In genomic region chr7:45494548-45494947, GRCm38 (mm10) we compare ENCODE assay signal across 23 mouse cellular contexts. TPM values are rescaled to one million over a fixed set of nuclear protein-coding genes. Genes with fewer than 3 reads are reported as not detected.
"Had no signal": no experiment of that assay in that cellular context is flagged by ENCODE, and none has a peak within 500 bp of the region (broad histone marks: within the 10 kb centered on the region; RNA-seq: fewer than 3 reads in every experiment).

No protein-coding gene starts in this region.

- H3K9ac ChIP-seq: limb, embryonic 15.5 days; lung, embryonic 14.5 days; neural tube, embryonic 12.5 days had no signal

- H3K4me3 ChIP-seq: limb, embryonic 15.5 days; midbrain, embryonic 10.5 days; myocyte; neural tube, embryonic 12.5 days had no signal

- H3K9me3 ChIP-seq: limb, embryonic 15.5 days; midbrain, embryonic 10.5 days; neural tube, embryonic 12.5 days had no signal

- H3K27me3 ChIP-seq: limb, embryonic 15.5 days; neural tube, embryonic 12.5 days had no signal

- H3K4me2 ChIP-seq: limb, embryonic 15.5 days; lung, embryonic 14.5 days; neural tube, embryonic 12.5 days had no signal

- H3K27ac ChIP-seq: kidney, postnatal 0 days; limb, embryonic 15.5 days; midbrain, embryonic 10.5 days; neural tube, embryonic 12.5 days had no signal

- DNase-seq: kidney, postnatal 36 days; layer of hippocampus, adult 9-11 months; layer of hippocampus, postnatal 36 days; lung, embryonic 14.5 days; lung, postnatal 10 days; lung, postnatal 4 days; midbrain, embryonic 14.5 days; retina, postnatal 1 day; right cerebral cortex, postnatal 4 days; spleen, adult 18-20 months; thymus, adult 18-20 months; thymus, postnatal 14 days had no signal

RNA-seq across cellular contexts. Expression of gene Gm45808, which starts 7.9 kb away (rescaled TPM):
- total RNA-seq: megakaryocyte, adult 5-6 weeks had no signal
- polyA plus RNA-seq: kidney, postnatal 0 days; limb, embryonic 11.5 days; limb, embryonic 15.5 days; liver, embryonic 16.5 days; lung, embryonic 14.5 days; midbrain, embryonic 10.5 days; midbrain, embryonic 14.5 days; myocyte; neural tube, embryonic 12.5 days; stomach, embryonic 14.5 days had no signal

RNA-seq across cellular contexts. Expression of gene Tulp2, which starts 12.9 kb away (rescaled TPM):
- total RNA-seq: layer of hippocampus, postnatal 36 days; left cerebral cortex, adult 8-10 months; left cerebral cortex, postnatal 25 days; megakaryocyte, adult 5-6 weeks had no signal
